Mouse (Mus musculus) bone marrow, adult 2 months (tissue): Measurements from ENCODE around the gene Mib2. TPM values are rescaled to one million over a fixed set of nuclear protein-coding genes. Genes with fewer than 3 reads are reported as not detected.

Experiments
- H3K27ac ChIP-seq: fragments of 200-500 bp; 2 replicates; pipeline ENCODE4 v1.5.1; 2012; ENCODE audit warnings: low read depth, mild to moderate bottlenecking, control low read depth, inconsistent platforms, low read length; ENCODE audit not compliant: control insufficient read depth, poor library complexity, insufficient read depth
- H3K4me1 ChIP-seq: fragments of 200-500 bp; 2 replicates; pipeline ENCODE4 v1.6.1; 2011; ENCODE audit warnings: low read length; ENCODE audit not compliant: control insufficient read depth, insufficient read depth
- H3K4me3 ChIP-seq: fragments of 200-500 bp; replicated peaks from 2 replicates; pipeline ENCODE3; 2011; ENCODE audit warnings: mild to moderate bottlenecking, low read depth, low read length, control low read depth; ENCODE audit not compliant: control insufficient read depth
- CTCF ChIP-seq: fragments of 200-500 bp; IDR thresholded peaks from 2 replicates; pipeline ENCODE4 v1.5.1; 2011; ENCODE audit warnings: low read length, control low read depth; ENCODE audit not compliant: control insufficient read depth, insufficient read depth
- POLR2A ChIP-seq: fragments of 200-500 bp; IDR thresholded peaks from 2 replicates; pipeline ENCODE4 v1.6.1; 2011; ENCODE audit warnings: low read depth, mild to moderate bottlenecking, control low read depth, low read length, borderline replicate concordance; ENCODE audit not compliant: control insufficient read depth
- WGBS: fragments of 180-500 bp; shearing (Covaris S2); methylation state at CpG from one replicate; pipeline ENCODE4 v1.1.7; 2018; 5-methylcytosine and 5-hydroxymethylcytosine counted together
- polyA plus RNA-seq: library from polyadenylated mRNA; stranded (reverse); fragments of >200 nt; gene quantifications from 2 replicates; pipeline ENCODE4 v1.2.4, GENCODE M21; 2011; ENCODE audit warnings: low replicate concordance; ENCODE audit not compliant: missing spikeins, insufficient read depth, insufficient read length

Mib2 gene
- polyA plus RNA-seq, 1 experiment, result 29.1 TPM

DNA sequence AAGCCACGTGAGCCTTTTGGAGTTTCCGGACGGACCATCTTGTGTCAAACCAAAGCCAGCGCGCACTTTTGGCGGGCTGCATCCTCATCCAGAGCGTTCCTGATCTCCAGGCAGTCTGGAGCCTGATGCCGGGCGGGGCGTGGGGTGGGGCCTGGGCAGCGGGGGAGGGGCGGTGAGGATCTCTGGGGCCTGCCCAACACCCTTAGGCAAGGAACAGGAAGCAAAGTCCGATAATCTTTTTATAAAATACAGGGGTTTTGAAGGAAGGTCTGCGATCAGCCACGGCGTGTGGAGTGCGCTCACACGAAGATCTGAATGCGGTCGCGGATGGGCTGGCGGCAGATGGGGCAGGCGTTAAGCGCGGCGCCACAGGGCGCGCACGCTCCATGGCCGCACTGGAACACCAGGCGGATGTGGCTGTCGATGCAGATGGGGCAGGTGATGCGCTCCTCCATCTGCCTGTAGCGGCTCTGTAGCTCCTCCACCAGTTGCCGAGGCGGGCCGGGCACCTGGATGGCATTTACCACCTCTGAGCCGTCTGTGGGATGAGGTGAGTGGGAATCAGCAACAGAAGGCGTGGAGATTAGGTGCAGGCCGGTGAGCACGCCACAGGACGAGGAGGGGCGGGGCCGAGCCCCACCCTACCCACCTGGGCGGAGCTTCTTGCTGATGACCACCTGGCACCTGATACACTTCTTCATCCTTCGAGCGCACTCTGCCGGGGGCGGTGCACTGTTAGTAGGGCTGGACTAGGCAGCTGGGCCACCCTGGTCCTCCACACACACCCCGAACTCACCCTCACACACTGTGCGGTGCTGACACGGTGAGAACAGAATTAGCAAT is 14.3 kb downstream of the Mib2 start:
- H3K4me1 ChIP-seq, result peaks cover 2% of the 10 kb centered on the region; the same call in 1 of the 2 replicates
- 6% methylated on average over 52 of the region's 52 CpGs for WGBS
- TF ChIP-seq POLR2A (0 out of 2 replicates have a peak, but pooled peaks have one; percentile 11), CTCF (no peak)
- peak overlapping the region; percentile 41 for H3K4me3 ChIP-seq
- no peak overlapping the region for H3K27ac ChIP-seq

DNA sequence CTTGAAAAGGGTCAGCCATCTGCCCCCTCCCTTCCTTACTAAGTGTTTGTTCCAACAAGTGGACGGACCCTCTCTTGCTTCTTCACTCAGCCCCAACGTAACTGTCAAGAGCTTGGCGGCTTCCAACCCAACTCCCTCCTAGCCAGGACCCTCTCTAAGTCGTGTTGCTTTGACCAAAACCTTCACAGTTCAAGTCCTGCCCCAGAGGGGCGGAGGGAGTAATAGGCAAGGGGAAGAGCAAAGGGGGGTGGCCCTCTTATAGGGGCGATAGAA is 14.9 kb downstream of the Mib2 start:
- TF ChIP-seq CTCF, result no peak
- no peak for TF ChIP-seq POLR2A
- Histone ChIP-seq H3K4me1 (peaks cover 2% of the 10 kb centered on the region; the same call in 1 of the 2 replicates), H3K4me3 (no peak overlapping the region), H3K27ac (no peak overlapping the region)
- WGBS, result 4% methylated on average over 6 of the region's 6 CpGs

DNA sequence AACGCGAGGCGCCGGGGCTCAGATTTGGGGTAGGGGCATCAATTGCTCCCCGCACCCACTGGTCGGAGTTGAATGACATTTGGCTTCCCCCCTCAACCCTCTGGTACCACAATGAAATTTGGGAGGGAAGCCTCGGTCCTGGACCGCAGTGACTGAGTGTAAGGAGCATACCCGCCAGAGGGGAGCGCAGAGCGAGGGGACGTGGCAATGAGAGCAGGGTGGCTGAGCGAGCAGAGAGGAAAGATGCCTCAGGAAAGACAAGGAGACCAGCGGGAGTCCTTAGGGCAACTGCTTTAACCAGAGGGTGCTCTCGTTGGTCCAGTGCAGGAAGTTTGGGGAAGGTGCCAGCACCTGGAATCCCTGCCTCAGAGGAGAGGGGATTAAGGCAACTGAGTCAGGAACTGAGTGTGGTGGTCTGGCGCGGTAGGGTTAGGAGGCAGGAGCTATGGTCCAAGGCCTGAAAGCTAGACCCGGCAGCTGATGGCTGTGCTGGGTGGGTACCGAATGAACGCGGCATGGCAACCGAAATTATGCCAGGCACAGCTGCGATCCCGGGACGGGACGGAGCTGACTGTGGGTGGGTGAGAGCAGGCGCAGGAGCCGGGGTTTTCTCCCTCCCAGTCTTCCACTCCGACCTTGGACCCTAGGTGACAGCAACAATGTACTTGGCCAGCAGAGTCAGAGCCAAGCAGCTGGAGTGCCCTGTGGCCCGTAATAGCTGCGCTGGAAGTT is 15.4 kb downstream of the Mib2 start:
- 3% methylated on average over 31 of the region's 31 CpGs for WGBS
- no peak overlapping the region for H3K27ac ChIP-seq
- no peak overlapping the region for H3K4me3 ChIP-seq
- H3K4me1 ChIP-seq, result peaks cover 2% of the 10 kb centered on the region; the same call in 1 of the 2 replicates
- no peak for TF ChIP-seq POLR2A
- TF ChIP-seq CTCF, result no peak

DNA sequence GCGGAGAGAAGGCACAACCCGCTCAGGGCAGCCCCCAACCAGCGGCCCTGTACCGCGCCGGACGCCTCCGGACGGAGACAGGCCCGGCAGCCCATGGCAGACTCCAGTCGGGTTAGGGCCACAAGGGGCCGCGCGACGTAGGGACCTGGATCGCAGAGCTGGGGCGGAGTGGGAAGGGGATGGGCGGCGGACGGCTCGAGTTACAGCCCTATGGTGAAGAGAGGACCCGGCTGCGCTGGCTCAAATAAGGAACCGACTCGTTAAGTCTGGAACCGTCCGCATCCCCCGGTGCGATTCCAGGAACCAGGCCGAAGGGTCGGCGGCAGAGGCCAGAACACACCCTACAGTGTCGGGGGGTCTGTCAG is 15.9 kb downstream of the Mib2 start, which contains the start of gene Mmp23:
Gene Mmp23, minus strand, starts transcription at position 299 of the 365 bp plus-strand sequence.
- Histone ChIP-seq H3K27ac (no peak within 1 kb of the TSS), H3K4me3 (no peak within 1 kb of the TSS), H3K4me1 (peaks cover 2% of the 10 kb centered on the region; the same call in 1 of the 2 replicates)
- 1% methylated on average over 33 of the region's 33 CpGs for WGBS
- no peak for TF ChIP-seq CTCF
- TF ChIP-seq POLR2A, result no peak

DNA sequence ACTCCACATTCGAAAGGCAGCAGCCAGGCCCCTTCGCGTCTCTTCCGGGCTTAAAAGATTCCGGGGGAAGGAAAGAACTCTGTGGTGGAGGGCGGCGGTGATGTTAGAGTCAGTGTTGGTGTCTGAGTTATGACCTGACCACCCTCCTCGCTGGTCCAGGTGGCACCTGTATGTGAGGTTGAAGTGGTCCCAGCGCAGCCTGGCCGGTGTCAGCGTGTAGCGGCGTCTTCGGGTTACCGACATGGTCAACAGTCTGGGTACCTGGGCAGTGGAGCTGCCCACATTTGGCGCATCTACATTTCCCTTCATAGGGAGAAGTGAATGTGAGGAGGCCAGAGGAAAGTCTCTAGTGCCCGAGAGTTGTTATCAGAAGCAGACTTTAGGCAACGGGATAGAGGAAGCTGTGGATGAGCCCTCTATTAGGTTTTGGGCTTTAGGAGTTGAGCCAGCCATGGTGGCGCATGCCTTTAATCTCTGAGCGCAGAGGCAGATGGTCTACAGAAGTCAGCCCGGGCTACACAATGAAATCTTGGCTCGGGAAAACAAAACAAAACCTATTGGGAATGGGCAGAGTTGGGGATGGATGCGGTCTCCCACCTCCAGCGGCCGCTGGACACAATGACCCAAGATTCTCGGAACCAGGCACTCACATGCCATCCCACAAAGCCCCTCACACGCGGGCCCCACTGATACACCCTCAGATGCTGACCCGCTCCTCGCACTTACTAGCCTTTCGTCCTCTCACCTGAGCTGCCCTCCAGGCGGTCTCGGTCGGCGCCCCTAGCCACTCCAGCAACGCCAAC is 16.5 kb downstream of the Mib2 start:
- no peak for TF ChIP-seq POLR2A
- no peak for TF ChIP-seq CTCF
- H3K4me1 ChIP-seq, result peaks cover 2% of the 10 kb centered on the region; the same call in 1 of the 2 replicates
- H3K27ac ChIP-seq, result no peak overlapping the region
- H3K4me3 ChIP-seq, result no peak overlapping the region
- 31% methylated on average over 36 of the region's 36 CpGs for WGBS

DNA sequence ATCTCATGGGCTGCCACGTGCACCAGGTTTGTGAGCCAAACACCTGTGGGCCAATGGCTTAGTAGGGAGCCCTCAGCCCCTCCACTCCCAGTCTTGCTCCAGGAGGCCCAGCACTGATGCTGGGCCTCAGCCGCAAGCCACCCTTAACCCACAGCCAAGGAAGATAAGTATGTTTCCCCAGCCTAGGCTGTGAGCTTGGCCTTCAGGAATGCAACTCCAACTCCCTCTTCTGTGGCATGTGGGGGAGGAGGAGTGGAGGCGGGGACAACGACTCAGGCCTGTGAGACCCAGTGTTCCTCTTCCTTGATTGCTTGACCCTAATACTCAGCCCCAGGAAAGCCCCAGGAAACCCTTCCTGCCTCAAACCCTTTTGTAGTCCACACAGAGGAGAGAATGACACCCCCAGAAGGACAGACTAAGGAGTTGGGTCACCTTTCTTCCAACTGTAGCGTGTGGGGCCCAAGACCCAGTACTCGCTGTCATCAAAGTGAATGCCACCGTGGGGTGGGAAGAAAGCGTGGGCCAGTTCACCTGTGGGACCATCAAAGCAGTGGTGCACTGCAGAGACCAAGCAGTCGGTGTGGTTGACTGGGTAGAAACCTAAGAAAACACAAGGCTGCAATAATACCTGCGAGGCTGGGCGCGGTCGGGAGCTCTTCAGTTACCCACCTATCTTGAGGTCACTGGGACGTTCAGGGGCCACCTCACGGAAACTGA is 17.3 kb downstream of the Mib2 start:
- Histone ChIP-seq H3K27ac (no peak overlapping the region), H3K4me3 (no peak overlapping the region), H3K4me1 (peaks cover 2% of the 10 kb centered on the region; the same call in 1 of the 2 replicates)
- TF ChIP-seq POLR2A, result no peak
- TF ChIP-seq CTCF, result no peak
- WGBS, result 58% methylated on average over 15 of the region's 15 CpGs

DNA sequence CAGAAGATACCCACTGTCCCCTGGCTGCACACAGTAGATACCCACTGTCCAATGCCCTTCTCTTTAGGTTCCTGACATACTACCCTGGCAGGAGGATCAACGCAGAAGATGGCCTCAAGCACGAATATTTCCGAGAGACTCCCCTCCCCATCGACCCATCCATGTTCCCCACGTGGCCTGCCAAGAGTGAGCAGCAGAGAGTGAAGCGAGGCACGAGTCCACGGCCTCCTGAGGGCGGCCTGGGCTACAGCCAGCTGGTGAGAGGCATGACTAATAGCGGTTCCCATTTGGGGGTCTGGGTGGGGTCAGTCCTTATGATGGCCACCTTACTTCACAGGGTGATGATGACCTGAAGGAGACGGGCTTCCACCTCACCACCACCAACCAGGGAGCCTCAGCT is 19.6 kb downstream of the Mib2 start:
- H3K4me3 ChIP-seq, result no peak overlapping the region
- H3K27ac ChIP-seq, result no peak overlapping the region
- WGBS, result 91% methylated on average over 11 of the region's 11 CpGs
- TF ChIP-seq CTCF (no peak), POLR2A (no peak)
- H3K4me1 ChIP-seq, result peaks cover 2% of the 10 kb centered on the region; the same call in 1 of the 2 replicates
